Mouse (Mus musculus) heart, postnatal 25 days (tissue): Measurements from ENCODE around the gene Lgals8. TPM values are rescaled to one million over a fixed set of nuclear protein-coding genes. Genes with fewer than 3 reads are reported as not detected.
"Not testable (repeated sequence)": the region's sequence is repeated elsewhere in the genome, so short reads cannot be mapped to it uniquely, and the experiment has no call there.

Experiments
- DNase-seq: peaks from one replicate; pipeline ENCODE4 v3.0.0; 2022; ENCODE audit warnings: low spot score
- intact Hi-C: fragments of 180-260 bp; cut with DNase I; formaldehyde crosslinking; loops from one replicate; pipeline ENCODE4 v1.15.1; 2025
- total RNA-seq, 2 experiments: library from RNA; stranded (reverse); gene quantifications; 2 replicates each; pipeline ENCODE4 v1.2.3; 2021

Lgals8 gene
- 10 to 100 TPM; 32.4 to 37.8 TPM for total RNA-seq

- intact Hi-C loops, result loop anchor here (5.0 kb wide), 2 partner anchors 68 to 102 kb away; partner anchors contain the start of genes Ero1lb and Heatr1
- DNase-seq, result no peak
These were observed at the start of gene Lgals8 for GRCm38 (mm10) chr13:12464844-12465243. TSS of gene Lgals8 (minus strand) at chr13:12464944.

- intact Hi-C loops, result no loop called here
- DNase-seq, result no peak
These were observed 46.6 kb upstream of the Lgals8 start for GRCm38 (mm10) chr13:12511189-12511965.

- intact Hi-C loops, result no loop called here
- DNase-seq, result no peak
These were observed 45.3 kb upstream of the Lgals8 start for GRCm38 (mm10) chr13:12510032-12510431.

GRCm38 (mm10) chr13:12507426-12507825, 42.7 kb upstream of the Lgals8 start:
- intact Hi-C loops, result no loop called here

DNA sequence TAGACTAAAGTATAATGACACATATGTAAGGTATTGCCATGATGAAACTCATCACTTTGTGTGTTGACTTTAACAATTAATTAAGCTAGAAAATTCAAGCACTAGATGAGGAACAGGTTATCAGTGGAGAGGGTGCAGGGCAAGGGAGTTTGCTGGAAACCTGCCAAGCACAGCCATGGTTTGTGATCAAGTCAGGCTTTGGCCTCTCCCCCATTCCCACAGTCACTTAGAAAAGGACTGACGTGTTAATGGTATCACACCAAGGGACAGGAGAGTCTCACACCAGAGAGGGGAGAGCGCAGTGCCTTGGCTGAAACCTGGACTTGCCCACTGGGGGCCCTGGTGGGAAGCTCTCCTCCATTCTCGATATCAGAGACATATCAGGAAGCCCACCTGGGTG, 40.6 kb upstream of the Lgals8 start:
- no peak for DNase-seq
- intact Hi-C loops, result no loop called here

More at GRCm38 (mm10) chr13:12507426-12507825, 42.7 kb upstream of the Lgals8 start:
- DNase-seq, result no peak

DNA sequence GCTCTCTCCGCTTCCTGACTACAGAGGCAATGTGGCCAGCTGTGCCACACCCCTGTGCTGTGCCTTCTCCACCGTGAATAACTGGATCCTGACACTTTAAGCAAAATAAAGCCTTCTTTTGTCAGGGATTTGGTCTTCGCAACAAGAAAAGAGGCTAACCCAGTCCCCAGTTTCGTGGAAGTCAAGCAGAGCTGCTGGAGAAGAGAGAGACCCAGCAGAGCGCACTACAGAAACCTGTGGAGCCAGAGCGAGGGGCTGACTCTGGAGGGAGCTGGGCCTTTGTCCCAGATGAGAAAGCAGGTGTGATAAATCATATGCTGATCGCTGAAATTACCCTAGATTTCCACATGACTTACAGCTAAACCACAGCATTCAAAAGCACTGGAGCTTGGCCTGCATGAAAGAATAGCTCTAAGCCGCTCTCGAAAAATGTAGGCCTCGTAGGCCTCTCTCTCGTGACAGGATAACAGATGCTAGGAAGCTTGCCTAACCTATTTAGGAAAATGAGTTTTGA, 38.6 kb upstream of the Lgals8 start:
- intact Hi-C loops, result no loop called here
- DNase-seq, result no peak

DNA sequence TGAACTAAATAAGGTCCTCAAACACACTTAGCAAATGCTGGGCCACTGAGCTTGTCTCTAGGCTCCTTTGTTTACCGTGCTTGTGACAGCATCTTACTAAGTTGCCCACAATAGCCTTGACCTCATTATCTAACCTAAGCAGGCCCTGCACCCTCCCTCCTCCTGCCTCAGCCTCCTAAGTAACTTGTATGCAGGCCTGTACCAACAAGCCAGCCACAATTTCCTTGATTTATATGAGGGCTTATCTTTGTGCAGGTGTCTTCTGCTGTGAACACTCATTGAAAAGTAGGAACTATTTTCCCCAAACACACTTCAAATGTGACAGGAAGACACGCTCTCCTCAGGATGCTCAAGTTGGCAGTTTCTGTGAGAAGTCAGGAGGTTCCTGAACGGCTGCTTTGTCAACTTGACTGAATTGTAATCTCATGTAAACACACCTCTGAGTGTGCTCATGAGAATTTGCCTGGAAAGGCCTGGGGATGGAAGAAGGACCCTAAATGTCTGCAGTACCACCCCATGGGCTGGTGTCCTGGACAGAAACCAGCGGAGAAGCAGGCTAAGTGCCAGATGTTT, 38.0 kb upstream of the Lgals8 start:
- intact Hi-C loops, result no loop called here
- DNase-seq, result no peak

GRCm38 (mm10) chr13:12499107-12499506, 34.4 kb upstream of the Lgals8 start:
- intact Hi-C loops, result no loop called here
- no peak for DNase-seq

GRCm38 (mm10) chr13:12497809-12498208, 33.1 kb upstream of the Lgals8 start:
- no peak for DNase-seq
- intact Hi-C loops, result no loop called here

DNA sequence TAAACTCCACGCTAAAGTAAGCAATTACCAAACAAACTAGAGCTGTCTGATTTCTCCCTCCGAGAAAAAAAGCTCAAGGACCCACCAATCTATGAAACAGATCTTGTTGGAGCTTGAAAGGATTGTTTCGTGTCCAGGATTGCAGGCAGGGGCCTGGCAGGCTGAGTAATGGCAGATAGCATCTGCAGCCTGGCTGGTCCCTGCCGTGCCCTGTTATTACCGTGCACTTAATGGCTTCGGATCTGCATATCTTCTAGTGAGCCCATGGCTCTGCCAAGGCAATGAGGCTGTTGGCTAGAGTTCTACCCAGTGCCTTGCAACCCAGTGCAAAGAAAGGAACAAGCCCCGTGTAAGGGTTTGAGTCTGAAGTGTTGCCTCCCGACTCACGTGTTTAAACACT, 30.0 kb upstream of the Lgals8 start:
- DNase-seq, result no peak
- intact Hi-C loops, result no loop called here

GRCm38 (mm10) chr13:12492515-12492914, 27.8 kb upstream of the Lgals8 start:
- intact Hi-C loops, result no loop called here
- DNase-seq, result no peak

DNA sequence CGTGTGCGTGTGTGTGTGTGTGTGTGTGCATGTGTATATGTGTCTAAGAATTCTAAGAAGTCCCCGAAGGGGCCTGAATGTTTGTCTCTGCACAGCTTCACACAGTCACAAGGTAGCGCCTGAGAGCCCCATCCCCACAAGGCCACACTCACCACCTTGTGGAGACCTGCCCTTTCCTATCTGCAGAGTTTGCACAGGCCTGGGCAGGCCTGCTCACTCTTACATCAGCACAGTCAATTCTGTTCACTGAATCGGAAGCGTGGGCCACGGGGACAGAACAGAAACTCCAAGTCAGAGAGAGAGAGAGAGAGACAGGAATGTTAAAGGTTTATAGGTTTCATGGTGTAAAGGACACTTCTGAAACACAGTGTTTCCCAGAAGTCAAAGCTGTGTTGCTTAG, 20.9 kb upstream of the Lgals8 start:
- intact Hi-C loops, result no loop called here
- DNase-seq, result no peak

- no peak for DNase-seq
- intact Hi-C loops, result no loop called here
These were observed 20.5 kb upstream of the Lgals8 start for GRCm38 (mm10) chr13:12485197-12485596.

- intact Hi-C loops, result no loop called here
These were observed 15.1 kb upstream of the Lgals8 start for GRCm38 (mm10) chr13:12479802-12480201.

GRCm38 (mm10) chr13:12478301-12478700, 13.6 kb upstream of the Lgals8 start:
- intact Hi-C loops, result no loop called here
- DNase-seq, result no peak

More at GRCm38 (mm10) chr13:12479802-12480201, 15.1 kb upstream of the Lgals8 start:
- DNase-seq, result no peak

GRCm38 (mm10) chr13:12476886-12477285, 12.1 kb upstream of the Lgals8 start:
- intact Hi-C loops, result no loop called here
- no peak for DNase-seq

DNA sequence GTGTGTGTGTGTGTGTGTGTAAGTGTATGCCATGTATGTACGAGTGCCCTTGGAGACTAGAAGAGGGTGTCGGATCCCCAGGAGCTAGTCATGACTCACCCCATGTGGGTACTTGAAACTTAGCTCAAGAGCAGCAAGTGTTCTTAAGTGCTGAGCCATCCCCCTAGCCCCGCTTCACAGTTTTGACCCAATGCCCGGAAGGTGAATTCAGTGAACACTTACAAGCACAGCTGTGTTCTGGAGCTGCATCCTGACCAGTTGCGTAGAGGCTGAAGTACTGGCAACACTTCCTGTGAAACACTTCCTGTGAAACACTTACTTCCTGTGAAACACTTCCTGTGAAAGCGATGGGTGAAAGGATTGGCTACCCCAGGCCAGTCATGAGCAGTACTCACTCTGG, 10.5 kb upstream of the Lgals8 start:
- intact Hi-C loops, result loop anchor here (2.0 kb wide), 1 partner anchor 64 kb away; no protein-coding TSS in a partner anchor
- DNase-seq, result no peak

DNA sequence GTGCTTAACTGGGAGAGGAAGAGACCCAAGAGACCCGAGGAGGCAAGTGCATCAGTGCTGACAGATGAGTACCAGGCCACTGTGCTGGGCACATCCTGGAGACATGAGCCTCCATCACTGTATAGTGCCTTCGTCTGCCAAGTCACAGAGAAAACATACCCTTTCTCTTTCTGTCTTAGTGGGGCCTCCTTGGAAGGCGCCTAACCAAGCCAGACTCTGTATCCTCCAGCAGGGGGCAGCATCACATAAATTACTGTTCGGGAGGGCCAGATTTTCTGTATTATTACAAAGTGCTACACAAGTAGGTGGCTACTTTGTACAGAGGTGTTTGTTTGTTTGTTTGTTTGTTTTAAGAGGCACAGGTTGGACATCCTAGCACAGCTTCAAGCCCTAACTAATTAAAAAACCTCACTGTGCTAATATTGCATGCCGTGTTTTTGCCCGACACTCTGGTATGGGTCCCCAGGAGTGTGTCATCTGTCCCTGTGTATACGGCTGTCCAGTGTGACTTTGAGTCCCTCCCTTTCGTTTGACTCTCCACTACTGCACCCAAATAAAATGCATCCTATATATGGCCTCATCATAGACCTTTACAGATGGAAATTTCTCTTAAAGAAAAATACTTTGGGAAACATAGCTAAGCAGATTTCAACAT, 9.1 kb upstream of the Lgals8 start:
- no peak for DNase-seq
- intact Hi-C loops, result loop anchor here (1.0 to 5.0 kb wide), 4 partner anchors 65 to 941 kb away; no protein-coding TSS in a partner anchor

GRCm38 (mm10) chr13:12468488-12468887, 3.7 kb upstream of the Lgals8 start:
- intact Hi-C loops, result no loop called here
- DNase-seq, result no peak

- intact Hi-C loops, result loop anchor here (5.0 kb wide), 2 partner anchors 67 to 103 kb away; partner anchors contain the start of genes Ero1lb and Heatr1
These were observed 585 bp downstream of the Lgals8 start for GRCm38 (mm10) chr13:12464159-12464558.

More at GRCm38 (mm10) chr13:12464159-12464558, 585 bp downstream of the Lgals8 start:
- not testable (repeated sequence) for DNase-seq
